In the genomic region with DNA sequence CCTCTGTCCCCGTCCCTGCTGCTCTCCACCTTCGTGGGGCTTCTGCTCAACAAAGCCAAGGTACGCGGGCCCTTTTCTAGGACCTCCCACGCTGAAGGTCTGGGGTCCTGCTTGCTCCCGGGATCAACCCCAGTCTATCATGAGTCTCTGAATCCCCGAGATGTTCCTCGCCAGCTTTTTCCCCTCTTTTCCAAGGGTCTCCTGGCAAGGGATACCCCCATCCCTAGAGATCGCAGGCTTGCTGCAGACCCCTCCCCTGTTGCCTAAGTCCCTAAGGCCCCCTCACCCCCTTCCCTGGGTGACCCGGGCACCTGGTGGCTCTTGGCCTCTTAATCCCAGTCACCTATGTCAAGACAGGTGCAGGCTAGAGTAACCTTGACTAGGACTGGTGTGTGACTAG, we compare ENCODE assay signal across 9 mouse cellular contexts. TPM values are rescaled to one million over a fixed set of nuclear protein-coding genes. Genes with fewer than 3 reads are reported as not detected.
DNase-seq lines count a peak whose midpoint lies in the region; ATAC-seq and TF ChIP-seq lines count a peak whose summit lies in the region.
"Had no signal": no experiment of that assay in that cellular context is flagged by ENCODE, and none has a peak within 500 bp of the region (broad histone marks: within the 10 kb centered on the region; RNA-seq: fewer than 3 reads in every experiment).

No protein-coding gene starts in this region.

- H3K4me3 ChIP-seq in bone marrow, adult 2 months (replicated peaks; ENCODE audit: control insufficient read depth, low read depth, low read length): peak overlapping the region; percentile 57
- peak overlapping the region; percentile 67 for H3K4me3 ChIP-seq in hindbrain, embryonic 10.5 days
- peak overlapping the region; percentile 53 for H3K4me3 ChIP-seq in midbrain, embryonic 13.5 days (replicated peaks)

- peak overlapping the region; percentile 94 for H3K4me2 ChIP-seq in midbrain, embryonic 13.5 days (replicated peaks)

- peak overlapping the region; percentile 69 for H3K9ac ChIP-seq in midbrain, embryonic 13.5 days (replicated peaks)

- H3K36me3 ChIP-seq in hindbrain, embryonic 10.5 days: 0 out of 2 replicates have a peak, but pooled peaks cover 11% of the 10 kb centered on the region
- no peaks in the 10 kb centered on the region for H3K36me3 ChIP-seq in midbrain, embryonic 13.5 days

- H3K27me3 ChIP-seq in hindbrain, embryonic 10.5 days (ENCODE audit: insufficient read depth, poor library complexity, severe bottlenecking): peaks cover 94% of the 10 kb centered on the region
- peaks cover 72% of the 10 kb centered on the region for H3K27me3 ChIP-seq in midbrain, embryonic 13.5 days

- peak; percentile 40 for DNase-seq in kidney, adult 11 months
- DNase-seq in kidney, adult 8-10 months: no peak
- DNase-seq in hindbrain, embryonic 10.5 days (ENCODE audit: low spot score): no peak
- no peak for DNase-seq in left cerebral cortex, adult 11 months (ENCODE audit: low spot score)
- DNase-seq in left cerebral cortex, postnatal 10 days (ENCODE audit: extremely low spot score in 1 of 2, low spot score in 2 of 2): no peak

- ATAC-seq in midbrain, embryonic 13.5 days: peak; percentile 10; the same call in 1 of the 2 replicates
- ATAC-seq in megakaryocyte progenitor cell, adult 5-6 weeks (replicated peaks; ENCODE audit: poor library complexity): no peak

- H3K9me3 ChIP-seq in hindbrain, embryonic 10.5 days: no peaks in the 10 kb centered on the region
- H3K9me3 ChIP-seq in midbrain, embryonic 13.5 days: no peaks in the 10 kb centered on the region

- intact Hi-C loops in left cerebral cortex, postnatal 10 days (cut with DNase I): no loop called here

- WGBS in bone marrow, adult 2 months: 18% methylated on average over 10 of the region's 10 CpGs
- 3% methylated on average over 10 of the region's 10 CpGs for WGBS in hindbrain, embryonic 10.5 days
- 4% methylated on average over 10 of the region's 10 CpGs for WGBS in midbrain, embryonic 13.5 days

- no peak for TF ChIP-seq POLR2A in bone marrow, adult 2 months (IDR thresholded peaks at IDR 0.05; ENCODE audit: borderline replicate concordance, control insufficient read depth, low read depth, low read length)

- H3K27ac ChIP-seq in bone marrow, adult 2 months (ENCODE audit: control insufficient read depth, insufficient read depth, low read depth, low read length, poor library complexity): no peak overlapping the region
- peak overlapping the region; percentile 86 for H3K27ac ChIP-seq in hindbrain, embryonic 10.5 days
- H3K27ac ChIP-seq in midbrain, embryonic 13.5 days: no peak overlapping the region

- no peak for TF ChIP-seq CTCF in bone marrow, adult 2 months (IDR thresholded peaks at IDR 0.05; ENCODE audit: control insufficient read depth, insufficient read depth, low read length)

- peaks cover 14% of the 10 kb centered on the region for H3K4me1 ChIP-seq in bone marrow, adult 2 months (ENCODE audit: control insufficient read depth, insufficient read depth, low read length)
- peaks cover 62% of the 10 kb centered on the region for H3K4me1 ChIP-seq in hindbrain, embryonic 10.5 days (replicated peaks)
- H3K4me1 ChIP-seq in midbrain, embryonic 13.5 days (replicated peaks): peaks cover 40% of the 10 kb centered on the region

RNA-seq across cellular contexts. Expression of a gene that starts 16.3 kb away (rescaled TPM):
- polyA plus RNA-seq in bone marrow, adult 2 months (2011; ENCODE audit: insufficient read depth, insufficient read length, low replicate concordance, missing spikeins): 0.95 TPM in 1 of 2 replicates, not detected in the other
- polyA plus RNA-seq in hindbrain, embryonic 10.5 days (2016; fragmentation: Nextera tagmentation; extraction: Ambion mirVana): 0.14 and 0.30 TPM in 2 replicates
- 0.16 TPM in 1 of 2 replicates, not detected in the other for polyA plus RNA-seq in midbrain, embryonic 13.5 days (2015; fragmentation: Nextera tagmentation; extraction: Ambion mirVana)
- under 1 TPM in 1 of 2 experiments, not detected in 1; 0.17 TPM for total RNA-seq in left cerebral cortex, postnatal 10 days (2021)
- total RNA-seq in megakaryocyte progenitor cell, adult 5-6 weeks (2015): not detected in 2 replicates
- total RNA-seq in megakaryocyte progenitor cell, adult 5-6 weeks (2017): 0.12 TPM in 1 of 2 replicates, not detected in the other
- total RNA-seq: megakaryocyte-erythroid progenitor cell, adult 5-6 weeks had no signal

RNA-seq across cellular contexts. Expression of a gene that starts 18.5 kb away (rescaled TPM):
- 1.2 and 2.6 TPM in 2 replicates for polyA plus RNA-seq in bone marrow, adult 2 months (2011; ENCODE audit: insufficient read depth, insufficient read length, low replicate concordance, missing spikeins)
- 13.5 and 14.3 TPM in 2 replicates for polyA plus RNA-seq in hindbrain, embryonic 10.5 days (2016; fragmentation: Nextera tagmentation; extraction: Ambion mirVana)
- polyA plus RNA-seq in midbrain, embryonic 13.5 days (2015; fragmentation: Nextera tagmentation; extraction: Ambion mirVana): 4.5 and 8.3 TPM in 2 replicates
- total RNA-seq in left cerebral cortex, postnatal 10 days (2021): 10 to 100 TPM; 58.2 to 64.0 TPM
- 5.5 and 16.4 TPM in 2 replicates for total RNA-seq in megakaryocyte progenitor cell, adult 5-6 weeks (2015)
- total RNA-seq in megakaryocyte progenitor cell, adult 5-6 weeks (2017): 2.5 and 5.3 TPM in 2 replicates

RNA-seq across cellular contexts. Expression of a gene that starts 21.8 kb away (rescaled TPM):
- 3.3 TPM in 1 of 2 replicates, not detected in the other for polyA plus RNA-seq in bone marrow, adult 2 months (2011; ENCODE audit: insufficient read depth, insufficient read length, low replicate concordance, missing spikeins)
- 0.31 and 1.1 TPM in 2 replicates for polyA plus RNA-seq in hindbrain, embryonic 10.5 days (2016; fragmentation: Nextera tagmentation; extraction: Ambion mirVana)
- polyA plus RNA-seq in midbrain, embryonic 13.5 days (2015; fragmentation: Nextera tagmentation; extraction: Ambion mirVana): 1.9 and 2.5 TPM in 2 replicates
- 10 to 100 TPM; 11.2 to 12.1 TPM for total RNA-seq in left cerebral cortex, postnatal 10 days (2021)
- not detected in 2 replicates for total RNA-seq in megakaryocyte progenitor cell, adult 5-6 weeks (2015)
- not detected in 2 replicates for total RNA-seq in megakaryocyte progenitor cell, adult 5-6 weeks (2017)
- total RNA-seq: megakaryocyte-erythroid progenitor cell, adult 5-6 weeks had no signal

RNA-seq across cellular contexts. Expression of a gene that starts 28.0 kb away (rescaled TPM):
- polyA plus RNA-seq in bone marrow, adult 2 months (2011; ENCODE audit: insufficient read depth, insufficient read length, low replicate concordance, missing spikeins): not detected in 2 replicates
- 0.22 and 0.75 TPM in 2 replicates for polyA plus RNA-seq in hindbrain, embryonic 10.5 days (2016; fragmentation: Nextera tagmentation; extraction: Ambion mirVana)
- polyA plus RNA-seq in midbrain, embryonic 13.5 days (2015; fragmentation: Nextera tagmentation; extraction: Ambion mirVana): 0.24 and 0.36 TPM in 2 replicates
- not detected for total RNA-seq in left cerebral cortex, postnatal 10 days (2021)
- not detected in 2 replicates for total RNA-seq in megakaryocyte progenitor cell, adult 5-6 weeks (2015)
- not detected in 2 replicates for total RNA-seq in megakaryocyte progenitor cell, adult 5-6 weeks (2017)
- total RNA-seq: megakaryocyte-erythroid progenitor cell, adult 5-6 weeks had no signal

RNA-seq across cellular contexts. Expression of a gene that starts 28.0 kb away (rescaled TPM):
- 11.2 and 28.8 TPM in 2 replicates for polyA plus RNA-seq in bone marrow, adult 2 months (2011; ENCODE audit: insufficient read depth, insufficient read length, low replicate concordance, missing spikeins)
- 75.6 and 76.9 TPM in 2 replicates for polyA plus RNA-seq in hindbrain, embryonic 10.5 days (2016; fragmentation: Nextera tagmentation; extraction: Ambion mirVana)
- polyA plus RNA-seq in midbrain, embryonic 13.5 days (2015; fragmentation: Nextera tagmentation; extraction: Ambion mirVana): 29.9 and 32.7 TPM in 2 replicates
- total RNA-seq in left cerebral cortex, postnatal 10 days (2021): 10 to 100 TPM; 30.1 to 33.4 TPM
- 47.7 and 59.6 TPM in 2 replicates for total RNA-seq in megakaryocyte progenitor cell, adult 5-6 weeks (2015)
- 19.1 and 21.2 TPM in 2 replicates for total RNA-seq in megakaryocyte progenitor cell, adult 5-6 weeks (2017)
